Mouse (Mus musculus): Measurements from ENCODE around the gene Ywhab. TPM values are rescaled to one million over a fixed set of nuclear protein-coding genes. Genes with fewer than 3 reads are reported as not detected.

Gene Ywhab
- 39.4 and 52.8 TPM in 2 replicates for polyA plus RNA-seq (2012; rRNA removed)

DNA sequence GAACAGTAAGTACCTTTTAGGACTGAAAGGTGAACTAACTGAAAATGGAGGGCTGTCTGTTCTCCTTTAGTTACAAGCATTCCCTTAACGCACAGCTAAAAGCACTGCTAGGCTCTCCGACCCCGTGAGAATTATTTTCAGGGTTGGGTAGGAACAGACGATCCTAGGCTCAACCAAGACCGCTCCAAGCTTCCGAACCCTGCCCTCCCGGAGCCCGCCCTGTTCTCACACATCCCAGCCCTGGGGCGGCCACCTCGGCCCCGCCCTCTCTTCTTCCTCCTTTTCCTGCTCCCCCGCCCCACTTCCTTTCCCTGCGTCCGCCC lies at the start of gene Ywhab:
TSS of gene Ywhab (plus strand) at position 307 of the 323 bp plus-strand sequence.
- WGBS: 0% methylated on average over 13 of the region's 14 CpGs
- H3K4me3 ChIP-seq (replicated peaks; ENCODE audit: extremely low read depth, low read depth, low read length): peak within 1 kb of the TSS; percentile 98
- no peak for DNase-seq
- H3K4me1 ChIP-seq (ENCODE audit: control insufficient read depth, insufficient read depth, low read length): peaks cover 16% of the 10 kb centered on the region
- TF ChIP-seq POLR2A (IDR thresholded peaks at IDR 0.05; ENCODE audit: borderline replicate concordance, extremely low read depth, low read depth, low read length): peak; percentile 64; the same call in 1 of the 2 replicates
- no peak for TF ChIP-seq CTCF (IDR thresholded peaks at IDR 0.05; ENCODE audit: insufficient read depth, low read length)

GRCm38 (mm10) chr2:163946221-163946620 lies 48.5 kb upstream of the Ywhab start:
- WGBS: 66% methylated on average over 15 of the region's 15 CpGs
- no peak for DNase-seq
- no peak for TF ChIP-seq POLR2A (IDR thresholded peaks at IDR 0.05; ENCODE audit: borderline replicate concordance, extremely low read depth, low read depth, low read length)
- no peak for TF ChIP-seq CTCF (IDR thresholded peaks at IDR 0.05; ENCODE audit: insufficient read depth, low read length)
- no peak overlapping the region for H3K4me3 ChIP-seq (replicated peaks; ENCODE audit: extremely low read depth, low read depth, low read length)
- H3K4me1 ChIP-seq (ENCODE audit: control insufficient read depth, insufficient read depth, low read length): no peaks in the 10 kb centered on the region; the same call in 1 of the 2 replicates

GRCm38 (mm10) chr2:163947976-163948375 lies 46.8 kb upstream of the Ywhab start:
- no peak for DNase-seq
- no peak overlapping the region for H3K4me3 ChIP-seq (replicated peaks; ENCODE audit: extremely low read depth, low read depth, low read length)
- H3K4me1 ChIP-seq (ENCODE audit: control insufficient read depth, insufficient read depth, low read length): no peaks in the 10 kb centered on the region; the same call in 1 of the 2 replicates
- 68% methylated on average over 7 of the region's 7 CpGs for WGBS
- TF ChIP-seq POLR2A (IDR thresholded peaks at IDR 0.05; ENCODE audit: borderline replicate concordance, extremely low read depth, low read depth, low read length) (no peak), CTCF (IDR thresholded peaks at IDR 0.05; ENCODE audit: insufficient read depth, low read length) (no peak)

DNA sequence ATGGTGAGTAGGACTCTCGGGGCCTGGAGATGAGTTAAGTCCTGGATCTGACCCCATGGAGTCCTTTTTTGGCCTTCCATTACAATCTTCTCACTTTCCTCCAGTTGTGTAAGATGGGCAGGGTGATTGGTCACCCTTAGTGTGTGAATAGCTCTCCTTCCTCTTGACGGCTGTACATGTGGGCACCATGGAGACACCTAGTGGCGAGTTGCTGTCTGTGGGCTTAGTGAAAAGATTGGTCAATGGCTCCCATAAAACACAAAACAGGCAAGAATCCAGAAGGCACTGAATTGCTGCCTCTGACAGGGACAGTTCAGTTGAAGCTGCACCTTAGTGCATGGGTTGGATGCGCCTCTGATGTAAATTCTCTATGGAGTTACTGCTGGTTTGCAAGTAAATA lies 43.0 kb upstream of the Ywhab start:
- peak; percentile 20 for DNase-seq
- TF ChIP-seq CTCF (IDR thresholded peaks at IDR 0.05; ENCODE audit: insufficient read depth, low read length) (peak; percentile 79), POLR2A (IDR thresholded peaks at IDR 0.05; ENCODE audit: borderline replicate concordance, extremely low read depth, low read depth, low read length) (no peak)
- Histone ChIP-seq H3K4me3 (replicated peaks; ENCODE audit: extremely low read depth, low read depth, low read length) (no peak overlapping the region), H3K4me1 (ENCODE audit: control insufficient read depth, insufficient read depth, low read length) (no peaks in the 10 kb centered on the region; the same call in 1 of the 2 replicates)
- WGBS: 18% methylated on average over 4 of the region's 4 CpGs

- no peak for TF ChIP-seq CTCF (IDR thresholded peaks at IDR 0.05; ENCODE audit: insufficient read depth, low read length)
- no peak for TF ChIP-seq POLR2A (IDR thresholded peaks at IDR 0.05; ENCODE audit: borderline replicate concordance, extremely low read depth, low read depth, low read length)
- DNase-seq: no peak
- Histone ChIP-seq H3K4me3 (replicated peaks; ENCODE audit: extremely low read depth, low read depth, low read length) (no peak overlapping the region), H3K4me1 (ENCODE audit: control insufficient read depth, insufficient read depth, low read length) (no peaks in the 10 kb centered on the region)
- 74% methylated on average over 7 of the region's 7 CpGs for WGBS
Measured at GRCm38 (mm10) chr2:163953622-163954310, 41.0 kb upstream of the Ywhab start.

GRCm38 (mm10) chr2:163964606-163965560 lies 29.9 kb upstream of the Ywhab start:
- WGBS: 58% methylated on average over 19 of the region's 19 CpGs
- H3K4me3 ChIP-seq (replicated peaks; ENCODE audit: extremely low read depth, low read depth, low read length): no peak overlapping the region
- no peaks in the 10 kb centered on the region; the same call in 1 of the 2 replicates for H3K4me1 ChIP-seq (ENCODE audit: control insufficient read depth, insufficient read depth, low read length)
- DNase-seq: no peak
- TF ChIP-seq CTCF (IDR thresholded peaks at IDR 0.05; ENCODE audit: insufficient read depth, low read length) (no peak), POLR2A (IDR thresholded peaks at IDR 0.05; ENCODE audit: borderline replicate concordance, extremely low read depth, low read depth, low read length) (no peak)

DNA sequence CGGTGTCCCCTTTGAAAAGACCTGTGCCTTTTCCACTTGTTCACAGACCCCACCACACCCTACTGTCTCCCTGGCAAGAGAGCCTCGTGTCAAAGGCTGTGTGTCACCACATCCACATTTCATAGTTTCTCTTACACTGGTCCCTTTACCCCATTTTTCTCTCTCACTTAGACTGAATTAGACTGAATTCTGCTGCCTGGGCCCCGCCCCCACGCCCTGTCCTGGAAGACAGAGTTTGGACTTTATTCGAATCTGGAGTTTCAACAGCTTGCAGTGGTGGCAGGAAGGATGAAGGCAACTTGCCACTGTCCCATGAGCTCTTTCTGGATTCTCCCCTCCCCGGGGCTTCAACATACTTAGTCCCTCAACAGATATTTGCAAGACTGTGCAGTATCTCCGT lies 29.1 kb upstream of the Ywhab start:
- no peaks in the 10 kb centered on the region; the same call in 1 of the 2 replicates for H3K4me1 ChIP-seq (ENCODE audit: control insufficient read depth, insufficient read depth, low read length)
- DNase-seq: no peak
- TF ChIP-seq CTCF (IDR thresholded peaks at IDR 0.05; ENCODE audit: insufficient read depth, low read length): no peak
- no peak overlapping the region for H3K4me3 ChIP-seq (replicated peaks; ENCODE audit: extremely low read depth, low read depth, low read length)
- whole genome bisulfite sequencing: 56% methylated on average over 7 of the region's 7 CpGs

DNA sequence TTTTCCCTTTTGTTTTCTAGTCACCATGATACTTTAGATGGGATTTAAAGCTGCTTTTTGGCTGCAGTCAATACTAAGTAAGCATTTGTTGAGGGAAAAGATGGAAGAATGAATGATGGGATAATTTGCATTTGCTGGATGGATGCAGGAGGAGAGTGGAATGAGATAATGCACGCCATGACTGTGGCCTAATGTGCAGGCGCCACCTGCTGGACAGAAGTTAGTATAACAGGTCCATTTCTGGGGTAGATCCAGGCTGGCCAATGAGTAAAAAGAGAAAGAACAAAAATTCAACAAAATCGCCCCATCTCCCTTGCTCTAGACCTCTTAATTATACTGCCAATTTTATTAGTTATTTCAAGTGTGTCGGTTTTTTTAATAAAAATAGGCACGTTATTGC lies 26.2 kb upstream of the Ywhab start:
- peak; percentile 39 for DNase-seq
- 2% methylated on average over 5 of the region's 5 CpGs for WGBS

GRCm38 (mm10) chr2:163970326-163970725 lies 24.4 kb upstream of the Ywhab start:
- Histone ChIP-seq H3K4me1 (ENCODE audit: control insufficient read depth, insufficient read depth, low read length) (no peaks in the 10 kb centered on the region), H3K4me3 (replicated peaks; ENCODE audit: extremely low read depth, low read depth, low read length) (no peak overlapping the region)
- DNase-seq: no peak
- TF ChIP-seq CTCF (IDR thresholded peaks at IDR 0.05; ENCODE audit: insufficient read depth, low read length): no peak
- TF ChIP-seq POLR2A (IDR thresholded peaks at IDR 0.05; ENCODE audit: borderline replicate concordance, extremely low read depth, low read depth, low read length): no peak
- 42% methylated on average over 3 of the region's 3 CpGs for WGBS

More for the DNA sequence above, 26.2 kb upstream of the Ywhab start:
- Histone ChIP-seq H3K4me3 (replicated peaks; ENCODE audit: extremely low read depth, low read depth, low read length) (no peak overlapping the region), H3K4me1 (ENCODE audit: control insufficient read depth, insufficient read depth, low read length) (no peaks in the 10 kb centered on the region; the same call in 1 of the 2 replicates)
- TF ChIP-seq CTCF (IDR thresholded peaks at IDR 0.05; ENCODE audit: insufficient read depth, low read length): peak; percentile 97
- TF ChIP-seq POLR2A (IDR thresholded peaks at IDR 0.05; ENCODE audit: borderline replicate concordance, extremely low read depth, low read depth, low read length): no peak
